Mouse (Mus musculus): Measurements from ENCODE around the gene Gm21789. TPM values are rescaled to one million over a fixed set of nuclear protein-coding genes. Genes with fewer than 3 reads are reported as not detected.
"Not testable (repeated sequence)": the region's sequence is repeated elsewhere in the genome, so short reads cannot be mapped to it uniquely, and the experiment has no call there.

Gene Gm21789
- total RNA-seq (2021) = not detected

DNA sequence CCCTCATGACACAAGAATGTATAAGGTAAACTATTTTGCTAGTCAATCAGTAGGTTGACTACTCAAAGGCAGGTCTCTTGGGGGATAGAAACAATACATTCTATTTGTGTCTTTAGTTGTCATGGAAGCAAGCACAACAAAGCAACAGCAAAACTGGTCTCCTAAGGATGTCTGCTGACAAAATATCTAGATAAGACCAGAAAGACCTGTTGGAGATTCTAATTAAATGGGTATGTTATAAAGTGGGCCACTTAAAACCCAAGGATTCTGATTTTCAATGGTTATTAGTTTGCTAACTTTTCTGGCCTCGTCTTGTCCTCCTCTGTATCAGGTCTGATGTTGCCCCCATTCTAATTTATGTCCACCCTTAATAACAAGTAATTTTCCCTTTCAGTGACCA lies at the start of gene Gm21789:
Gene Gm21789 (plus strand): TSS at position 301 of the 400 bp plus-strand sequence.
- DNase-seq; intact Hi-C loops (cut with DNase I): not testable (repeated sequence)

DNA sequence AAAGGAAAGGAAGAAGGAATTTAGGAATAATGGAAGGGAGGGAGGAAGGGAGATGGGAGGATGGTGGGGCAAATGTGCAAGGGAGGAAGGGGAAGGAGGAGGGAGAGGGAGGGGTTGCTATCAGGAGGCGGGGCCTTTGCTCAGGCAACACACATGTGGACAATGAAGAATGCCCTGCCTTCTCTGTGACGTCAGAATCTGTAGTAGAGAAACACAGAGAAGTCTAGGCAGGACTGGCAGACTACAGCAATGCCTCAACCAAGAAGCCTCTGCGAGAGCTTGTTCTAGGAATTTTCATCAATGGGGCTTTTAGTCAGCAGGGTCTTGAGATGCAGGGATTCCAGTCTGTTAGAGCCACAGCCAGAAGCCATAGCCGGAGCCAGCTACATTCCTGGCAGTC lies 47.2 kb upstream of the Gm21789 start, which contains the start of gene Btbd35f30:
Gene Btbd35f30 (plus strand): TSS at position 301 of the 400 bp plus-strand sequence.
- DNase-seq; intact Hi-C loops (cut with DNase I): not testable (repeated sequence)

DNA sequence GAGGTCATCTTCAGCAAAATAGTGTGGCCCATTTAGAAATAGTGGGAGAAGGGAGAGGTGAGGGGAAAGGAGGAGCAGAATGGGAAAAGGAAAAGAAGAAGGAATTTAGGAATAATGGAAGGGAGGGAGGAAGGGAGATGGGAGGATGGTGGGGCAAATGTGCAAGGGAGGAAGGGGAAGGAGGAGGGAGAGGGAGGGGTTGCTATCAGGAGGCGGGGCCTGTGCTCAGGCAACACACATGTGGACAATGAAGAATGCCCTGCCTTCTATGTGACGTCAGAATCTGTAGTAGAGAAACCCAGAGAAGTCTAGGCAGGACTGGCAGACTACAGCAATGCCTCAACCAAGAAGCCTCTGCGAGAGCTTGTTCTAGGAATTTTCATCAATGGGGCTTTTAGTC lies 32.0 kb downstream of the Gm21789 start, which contains the start of gene Btbd35f5:
Gene Btbd35f5 (plus strand): TSS at position 301 of the 400 bp plus-strand sequence.
- intact Hi-C loops (cut with DNase I) = not testable (repeated sequence)

More for the DNA sequence above, 32.0 kb downstream of the Gm21789 start, which contains the start of gene Btbd35f5:
- DNase-seq = not testable (repeated sequence)

Other genes starting within 250 kb of the Gm21789 start
- not detected for gene Btbd35f21, start 215.7 kb upstream of the Gm21789 start, total RNA-seq (2021)
- not detected for gene Btbd35f30, start 47.1 kb upstream of the Gm21789 start, total RNA-seq (2021)
- not detected for gene Btbd35f5, start 32.1 kb downstream of the Gm21789 start, total RNA-seq (2021)

Measured in heart, postnatal 36 days (tissue).